Mouse (Mus musculus) megakaryocyte, embryonic 14.5 days (primary cell): ENCODE measurements at regions not wholly inside any gene's neighbourhood (a gene's known extent, or its start where the extent isn't known, plus 50 kb on each side); places are given as distances from the start of the nearest gene placed in this dataset.

Experiments used
- FLI1 ChIP-seq: IDR thresholded peaks from 2 replicates; pipeline ENCODE4 v1.6.1; 2012; ENCODE audit warnings: low read length, inconsistent platforms, mixed read lengths
- GATA1 ChIP-seq: IDR thresholded peaks from 3 replicates; pipeline ENCODE4 v1.6.1; 2012; ENCODE audit warnings: mixed read lengths, low read length, inconsistent platforms, borderline replicate concordance

DNA sequence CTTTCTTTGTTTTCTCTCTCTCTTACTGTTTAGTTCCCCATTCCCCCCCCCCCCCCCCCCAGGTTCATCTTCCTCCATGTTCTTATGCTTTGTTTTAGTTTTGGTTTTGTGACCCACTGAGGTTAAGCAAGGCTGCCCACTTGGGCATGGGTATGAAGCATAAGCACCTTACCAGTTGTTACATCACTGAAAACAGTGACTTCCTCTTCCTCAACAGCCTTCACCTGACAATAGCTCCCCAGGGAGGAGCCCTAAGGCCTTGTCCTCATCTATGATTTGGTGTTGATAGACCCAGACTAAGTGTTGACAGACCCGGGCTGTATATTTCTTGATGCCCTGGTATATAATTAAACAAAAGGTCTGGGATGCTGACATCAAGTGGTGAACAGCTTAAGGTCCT, 82.3 kb downstream of the Car2 start:
- TF ChIP-seq GATA1 (no peak), FLI1 (no peak)
